Mouse (Mus musculus) spleen, adult 2 months (tissue): Measurements from ENCODE around the gene Ephb6.

Experiments used
- CTCF ChIP-seq: fragments of 200-500 bp; IDR thresholded peaks from 2 replicates; pipeline ENCODE4 v1.5.1; 2011; ENCODE audit warnings: mild to moderate bottlenecking, inconsistent platforms; ENCODE audit not compliant: insufficient read depth, insufficient read length, insufficient replicate concordance; ENCODE audit errors: extremely low read depth
- POLR2A ChIP-seq: fragments of 200-500 bp; IDR thresholded peaks from 2 replicates; pipeline ENCODE4 v1.6.1; 2011; ENCODE audit warnings: low read depth, low read length, inconsistent platforms

DNA sequence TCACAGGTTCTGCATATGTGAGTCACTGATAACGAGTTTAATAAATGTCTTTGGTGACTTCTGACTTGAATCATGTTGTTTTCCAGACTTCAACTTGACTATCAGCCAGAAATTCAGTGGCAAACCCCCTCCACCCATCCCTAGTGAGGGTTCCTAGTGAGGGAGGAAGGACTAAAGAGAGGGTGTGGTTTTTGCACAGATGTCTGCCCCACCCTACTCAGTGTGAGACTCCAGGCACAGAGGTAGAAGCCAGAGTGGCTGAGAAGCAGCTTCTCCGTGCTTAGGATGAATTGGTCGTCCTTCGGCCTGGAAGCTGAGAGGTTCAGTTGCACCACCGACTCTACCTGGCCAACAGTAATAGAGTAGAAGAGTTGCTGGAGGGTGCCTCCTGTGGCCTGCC lies 47.8 kb upstream of the Ephb6 start:
- TF ChIP-seq CTCF: no peak
- TF ChIP-seq POLR2A: no peak
